Mouse (Mus musculus) embryo, embryonic 10.5 days (tissue): Measurements from ENCODE around the gene Tmem26.
"Not testable (repeated sequence)": the region's sequence is repeated elsewhere in the genome, so short reads cannot be mapped to it uniquely, and the experiment has no call there.

Experiments
- DNase-seq: peaks from one replicate; pipeline ENCODE4 v3.0.0-alpha.2; 2015; ENCODE audit warnings: low spot score

Gene Tmem26

DNA sequence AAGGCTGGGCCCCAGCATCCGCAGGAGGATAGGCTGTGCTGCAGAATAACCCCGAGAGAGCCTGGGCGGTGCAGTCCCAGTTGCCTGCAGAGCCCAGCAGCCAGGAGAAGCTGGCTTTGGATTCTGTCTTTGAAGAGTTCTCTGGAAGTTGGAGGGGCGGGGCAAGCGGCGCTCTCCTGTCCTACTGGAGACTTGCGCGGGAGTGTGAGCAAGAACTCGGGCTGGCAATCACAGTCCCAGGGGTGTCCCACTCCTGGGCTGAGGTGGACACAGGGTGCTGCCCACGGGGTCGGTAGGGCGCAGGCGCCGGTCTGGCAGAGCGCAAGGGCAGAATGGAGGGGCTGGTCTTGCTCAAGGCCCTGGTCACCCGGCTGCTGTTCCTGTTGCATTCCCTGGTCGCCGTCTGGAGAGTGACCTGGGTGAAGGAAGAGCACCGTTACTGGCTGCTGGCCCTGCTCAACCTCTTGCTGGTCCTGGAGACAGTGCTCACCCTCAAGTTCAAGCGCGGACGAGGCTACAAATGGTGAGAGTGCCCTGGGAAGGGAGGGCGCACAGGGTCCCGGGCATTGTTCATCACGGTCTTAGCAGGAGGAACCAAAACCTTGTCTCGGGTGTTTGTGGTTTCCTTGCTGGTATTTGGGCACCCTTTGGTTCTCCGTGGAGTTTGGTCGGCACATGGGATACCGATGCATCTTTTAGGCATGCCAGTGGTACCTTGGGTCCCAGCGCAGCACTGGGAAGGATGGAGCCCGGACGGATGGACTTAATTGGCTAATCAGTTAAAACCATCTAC lies at the start of gene Tmem26:
Tmem26 (plus strand) TSS at position 79 of the 793 bp plus-strand sequence.
- peak; percentile 69 for DNase-seq

DNA sequence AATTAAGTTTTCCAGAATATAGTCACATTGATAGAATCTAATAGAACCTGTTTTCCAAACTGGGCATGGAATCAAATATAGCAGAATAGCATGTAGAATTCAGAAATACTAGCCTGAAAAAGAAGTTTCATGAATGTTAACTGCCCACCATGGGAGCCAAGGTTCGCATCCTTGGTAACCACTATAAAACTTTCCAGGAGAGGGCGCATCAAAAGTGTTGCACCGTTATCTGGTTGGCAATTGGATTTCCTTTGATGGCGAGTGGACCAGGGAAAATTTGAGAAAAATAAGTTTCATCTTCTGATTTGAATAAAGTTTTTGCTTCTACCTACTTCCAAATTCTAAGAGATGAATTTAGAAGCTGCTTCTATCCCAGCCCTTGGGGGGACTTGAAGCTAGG lies 44.8 kb upstream of the Tmem26 start:
- DNase-seq, result peak; percentile 7

DNA sequence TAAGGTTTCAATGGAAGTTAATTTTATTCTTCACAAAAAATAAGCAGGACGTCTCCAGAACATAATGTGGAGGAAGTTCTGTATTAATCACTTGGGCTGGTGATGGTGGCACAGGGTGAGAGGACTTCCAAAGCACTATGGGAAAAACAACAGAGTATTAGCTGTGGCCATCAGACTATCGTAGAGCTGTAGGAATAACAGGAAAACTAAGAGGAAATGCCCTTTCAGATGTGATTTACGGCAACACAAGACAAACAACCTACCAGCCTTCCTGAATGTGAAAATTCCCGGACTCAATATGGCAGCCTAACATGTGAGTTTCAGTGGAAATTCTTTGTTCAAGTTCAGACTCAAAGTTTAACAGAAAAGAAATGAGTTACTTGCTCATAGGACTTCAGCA lies 42.2 kb upstream of the Tmem26 start:
- DNase-seq, result no peak

DNA sequence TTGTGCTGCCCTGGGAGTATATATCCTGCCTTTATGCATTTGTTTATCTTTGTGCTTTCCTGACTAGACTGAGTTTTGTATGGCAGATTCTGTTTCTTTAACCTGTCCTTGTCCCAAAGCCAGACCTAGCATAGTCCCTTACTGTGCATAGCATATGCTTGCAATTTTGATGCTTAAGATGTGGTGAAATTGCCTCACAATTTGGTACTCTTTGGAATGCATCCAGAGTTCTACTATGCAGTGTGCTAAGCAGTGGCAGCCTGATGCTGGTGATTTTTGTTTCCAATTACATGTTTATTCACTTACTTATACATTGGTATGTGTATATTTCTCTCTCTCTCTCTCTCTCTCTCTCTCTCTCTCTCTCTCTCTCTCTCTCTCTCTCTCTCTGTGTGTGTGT lies 37.9 kb upstream of the Tmem26 start:
- no peak for DNase-seq

DNA sequence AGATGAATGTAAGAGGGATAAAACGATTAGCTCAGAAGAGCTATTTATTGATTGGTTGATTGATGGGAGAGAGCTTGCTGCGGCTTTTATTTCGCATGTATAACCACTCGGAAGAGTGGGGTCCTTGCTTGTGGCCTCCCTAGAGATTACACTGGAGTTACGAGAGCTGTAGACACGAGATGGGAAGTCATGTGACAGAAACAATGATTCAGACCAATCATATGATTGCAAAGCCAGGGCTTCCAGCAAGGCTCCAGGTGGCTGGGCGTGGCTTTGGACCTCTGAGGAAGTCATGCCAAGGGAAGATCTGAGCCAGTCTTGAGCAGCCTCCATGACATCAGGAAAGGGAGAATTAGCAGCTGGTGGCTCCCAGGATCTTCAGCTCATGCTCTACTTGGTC lies 32.3 kb upstream of the Tmem26 start:
- DNase-seq, result no peak

DNA sequence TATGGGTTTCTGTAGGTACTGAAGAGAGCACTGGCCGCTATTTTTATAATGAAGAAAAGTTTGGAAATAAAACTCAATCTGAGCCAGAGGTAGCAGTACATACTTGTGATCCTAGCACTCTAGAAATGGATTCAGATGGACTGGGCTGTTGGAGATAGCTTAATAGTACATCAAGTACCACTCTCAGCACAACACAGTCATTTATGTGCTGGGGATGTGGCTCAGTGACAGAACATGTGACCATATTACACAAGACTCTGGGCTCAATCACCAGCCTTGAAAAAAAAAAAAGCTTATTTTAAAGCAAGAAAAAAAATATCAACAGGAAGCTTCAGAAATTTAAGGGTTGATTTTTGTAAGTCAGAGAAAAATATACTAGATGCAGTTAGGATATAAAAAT lies 31.0 kb upstream of the Tmem26 start:
- no peak for DNase-seq

DNA sequence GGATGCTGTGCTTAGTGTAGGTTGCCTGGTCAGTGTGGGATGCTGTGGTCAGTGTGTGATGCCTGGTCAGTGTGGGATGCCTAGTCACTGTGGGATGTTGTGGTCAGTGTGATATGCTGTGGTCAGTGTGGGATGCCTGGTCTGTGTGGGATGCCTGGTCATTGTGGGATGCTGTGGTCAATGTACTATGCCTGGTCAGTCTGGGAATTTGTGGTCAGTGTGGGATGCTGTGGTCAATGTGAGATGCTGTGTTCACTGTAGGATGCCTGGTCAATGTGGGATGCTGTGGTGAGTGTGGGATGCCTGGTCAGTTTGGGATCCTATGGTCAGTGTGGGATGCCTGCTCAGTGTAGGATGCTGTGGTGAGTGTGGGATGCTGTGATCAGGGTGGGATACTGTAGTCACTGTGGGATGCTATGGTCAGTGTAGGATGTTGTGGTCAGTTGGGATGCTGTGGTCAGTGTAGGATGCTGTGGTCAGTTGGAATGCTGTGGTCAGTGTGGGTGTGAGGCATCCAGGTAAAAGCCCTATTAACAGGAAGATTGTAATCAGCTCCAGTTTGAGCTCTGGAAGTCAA lies 27.6 kb upstream of the Tmem26 start:
- DNase-seq, result no peak

DNA sequence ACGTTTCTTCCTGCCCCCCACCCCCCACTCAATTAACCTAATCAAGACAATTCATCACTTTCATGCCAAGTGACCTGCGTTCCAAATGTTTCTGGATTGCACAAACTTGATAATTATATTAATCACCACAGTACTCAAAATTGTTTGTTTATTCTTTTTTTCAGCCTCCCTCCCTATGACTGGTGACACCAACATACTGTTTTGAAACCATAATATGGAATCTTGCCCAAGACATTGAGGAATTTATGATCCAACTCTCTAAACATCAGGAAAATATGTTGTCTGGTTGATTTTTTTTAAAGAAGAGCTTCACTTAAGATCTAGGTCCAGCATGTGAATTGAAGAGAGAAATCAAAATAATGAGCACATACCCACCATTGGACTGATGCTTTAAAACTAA lies 19.2 kb upstream of the Tmem26 start:
- no peak for DNase-seq

DNA sequence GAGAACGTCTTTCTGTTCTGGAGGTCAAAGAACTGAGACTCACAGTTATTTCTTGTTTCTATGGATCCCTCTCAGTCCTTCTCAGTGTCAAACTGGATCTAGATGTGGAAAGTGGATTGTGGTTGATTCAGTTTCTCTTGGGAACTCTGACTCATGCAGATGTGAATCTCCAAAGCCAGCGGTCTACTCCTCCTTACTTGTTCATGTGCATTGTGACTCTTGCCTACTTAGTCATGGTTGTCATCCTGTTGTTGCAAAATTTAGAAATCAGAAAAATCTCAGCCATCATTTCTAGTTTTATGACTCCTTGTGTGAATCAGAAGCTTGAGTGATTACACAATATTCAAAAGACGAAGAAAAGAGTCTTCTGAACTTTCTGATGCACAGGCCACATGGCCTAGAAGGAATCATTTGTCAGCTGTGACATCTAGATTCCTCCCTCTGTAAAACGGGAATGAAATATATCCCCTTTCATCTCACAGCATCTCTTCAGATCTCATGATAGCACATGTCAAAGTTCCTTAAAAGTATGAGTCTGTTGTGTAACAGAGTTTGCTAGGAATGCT lies 17.9 kb upstream of the Tmem26 start:
- no peak for DNase-seq

DNA sequence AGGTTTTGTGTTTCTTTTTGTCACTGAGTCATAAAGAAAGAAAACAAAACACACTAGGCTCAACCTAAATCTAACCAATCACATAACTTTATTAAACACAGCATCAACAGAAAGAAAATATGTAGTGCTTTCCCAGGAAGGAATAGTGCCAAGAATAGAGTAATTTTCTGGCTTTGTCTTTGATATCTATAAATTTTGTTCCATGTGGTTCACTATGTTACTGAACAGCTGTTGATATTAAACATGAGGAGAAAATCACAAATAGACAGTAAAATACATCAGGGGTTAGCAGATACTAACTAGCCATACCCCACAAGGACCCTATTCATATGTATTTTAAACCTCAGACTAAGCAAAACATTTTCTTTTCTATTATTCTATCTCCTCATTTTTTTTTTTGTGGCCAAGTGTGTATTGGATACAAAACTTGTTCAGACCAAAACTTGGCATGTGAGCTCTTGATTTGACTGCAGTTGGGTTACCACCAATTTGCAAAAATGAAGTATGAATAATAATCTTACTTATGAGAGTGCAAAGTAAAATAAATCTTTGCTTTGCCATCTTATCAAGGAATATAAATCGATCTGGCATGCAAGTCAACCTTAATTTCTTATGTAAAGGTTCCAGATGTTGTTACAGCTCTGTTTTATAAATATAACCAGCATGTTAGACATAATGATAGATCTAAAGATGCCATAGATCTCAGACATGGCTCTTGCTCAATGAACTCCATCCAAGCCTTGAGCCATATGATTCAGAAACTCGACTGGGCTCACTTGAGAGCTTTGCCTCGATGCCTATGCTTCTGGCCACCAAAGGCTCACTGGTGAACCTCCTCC lies 16.2 kb upstream of the Tmem26 start:
- no peak for DNase-seq

DNA sequence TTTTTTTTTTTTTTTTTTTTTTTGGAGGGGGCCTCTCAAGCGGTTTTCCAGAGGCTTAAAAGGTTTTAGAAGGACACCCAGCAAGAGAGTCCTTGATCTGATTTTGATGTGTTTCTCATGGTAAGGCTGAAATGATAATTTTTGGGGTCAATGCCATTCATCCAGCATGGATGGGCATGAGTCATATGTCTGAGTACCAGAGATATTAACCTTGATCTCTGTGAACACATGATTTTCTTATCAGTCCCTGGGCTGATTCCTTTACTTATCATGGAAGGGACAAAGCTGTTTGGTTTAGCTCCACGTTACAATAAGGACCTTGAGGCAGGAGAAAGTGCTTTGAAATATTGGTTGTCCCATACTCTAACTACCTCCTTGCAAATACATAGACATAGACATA lies 10.5 kb upstream of the Tmem26 start:
- no peak for DNase-seq

DNA sequence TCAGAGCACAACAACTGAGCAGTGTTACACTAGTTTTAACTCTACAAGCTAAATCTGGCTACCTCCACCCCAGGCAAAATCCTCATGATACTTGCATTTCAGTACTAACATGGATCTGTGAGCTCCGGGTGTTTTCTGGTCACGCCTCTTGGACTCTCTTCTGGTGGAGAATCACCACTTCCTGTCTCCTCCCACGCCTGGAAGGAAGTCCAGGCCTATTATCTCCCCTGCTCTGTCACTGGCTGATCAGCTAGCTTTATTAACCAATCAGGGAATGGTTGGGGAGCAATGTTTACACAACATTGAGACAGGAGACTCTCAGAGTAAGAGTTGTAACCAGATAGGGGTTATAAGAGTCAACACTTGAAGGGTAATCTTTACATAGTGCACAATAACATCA lies 9.1 kb upstream of the Tmem26 start:
- DNase-seq, result no peak

DNA sequence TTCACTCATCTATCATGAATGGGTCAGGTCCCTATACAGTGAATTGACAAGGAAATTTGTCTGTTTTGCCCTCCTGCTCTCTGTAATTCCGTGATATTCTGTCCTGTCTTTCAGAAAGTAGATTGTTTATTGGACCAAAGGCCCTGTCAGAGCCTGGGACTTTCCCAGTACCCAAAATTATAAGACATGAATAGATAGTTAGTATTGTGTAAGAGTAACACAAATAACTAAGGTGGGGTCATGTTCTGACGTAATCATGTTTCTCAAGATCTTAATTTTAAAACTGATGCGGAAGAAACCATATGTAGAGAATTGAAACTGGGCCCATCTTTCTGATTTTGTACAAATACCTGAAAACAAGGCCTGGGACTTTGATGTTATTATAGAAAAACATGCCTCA lies 8.1 kb upstream of the Tmem26 start:
- no peak for DNase-seq

DNA sequence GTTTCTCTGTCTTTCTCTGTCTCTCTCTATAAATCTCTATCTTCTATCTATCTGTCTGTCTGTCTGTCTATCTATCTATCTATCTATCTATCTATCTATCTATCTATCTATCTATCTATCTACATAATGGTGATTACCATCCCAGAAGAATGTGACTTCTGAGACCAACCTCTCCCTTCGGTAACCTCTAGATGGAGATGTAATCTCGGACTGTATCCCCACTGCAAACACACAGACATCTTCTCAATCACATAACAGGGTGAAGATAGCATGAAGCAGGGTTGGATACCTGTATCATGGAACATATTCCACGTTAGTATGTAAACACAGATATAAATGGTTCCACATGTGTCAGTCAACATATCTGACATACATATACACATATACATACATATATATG lies 5.1 kb upstream of the Tmem26 start:
- no peak for DNase-seq

DNA sequence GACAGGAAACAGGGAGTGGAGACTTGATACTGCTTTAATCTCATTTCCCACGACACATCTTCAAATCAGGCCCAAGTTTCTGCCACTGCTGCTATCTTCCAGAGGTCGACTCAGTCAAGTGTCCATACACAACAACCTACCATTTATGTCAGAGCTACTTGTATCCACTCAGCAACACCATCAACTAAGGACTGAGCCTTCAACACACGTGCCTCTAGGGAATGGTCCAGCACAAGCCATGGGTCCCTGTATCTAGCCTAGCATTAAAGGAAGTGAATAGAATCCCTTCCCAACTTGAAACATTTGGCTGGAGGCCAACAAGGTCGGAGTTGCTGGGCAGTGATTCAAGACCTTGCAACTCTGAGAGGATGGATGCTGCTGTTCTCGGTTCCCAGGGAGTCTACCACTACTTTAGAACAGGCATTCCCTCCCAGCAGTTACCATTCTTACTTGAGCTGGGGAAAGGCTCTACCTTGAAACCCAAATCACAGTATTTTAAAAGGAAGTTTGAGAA lies 2.5 kb upstream of the Tmem26 start:
- no peak for DNase-seq

DNA sequence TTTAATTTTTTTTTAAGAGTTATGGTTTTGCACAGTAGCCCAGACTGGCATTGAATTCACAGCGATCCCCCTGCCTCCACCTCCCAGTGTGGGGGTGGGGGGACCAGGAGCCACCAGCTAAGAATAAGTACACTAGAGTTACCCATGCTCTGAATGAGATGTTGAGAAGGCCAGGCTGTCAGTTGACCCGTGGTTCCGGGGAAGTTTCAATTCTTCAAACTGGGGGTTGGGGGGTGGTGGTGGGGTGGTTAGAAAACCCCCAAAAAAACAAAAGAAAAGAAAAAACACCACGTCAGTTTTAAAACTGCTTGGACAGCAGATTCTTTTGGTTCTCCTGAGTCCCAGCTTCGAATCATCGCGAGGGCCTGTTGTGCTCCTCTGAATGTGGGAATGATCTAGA lies 431 bp upstream of the Tmem26 start:
- no peak for DNase-seq

DNA sequence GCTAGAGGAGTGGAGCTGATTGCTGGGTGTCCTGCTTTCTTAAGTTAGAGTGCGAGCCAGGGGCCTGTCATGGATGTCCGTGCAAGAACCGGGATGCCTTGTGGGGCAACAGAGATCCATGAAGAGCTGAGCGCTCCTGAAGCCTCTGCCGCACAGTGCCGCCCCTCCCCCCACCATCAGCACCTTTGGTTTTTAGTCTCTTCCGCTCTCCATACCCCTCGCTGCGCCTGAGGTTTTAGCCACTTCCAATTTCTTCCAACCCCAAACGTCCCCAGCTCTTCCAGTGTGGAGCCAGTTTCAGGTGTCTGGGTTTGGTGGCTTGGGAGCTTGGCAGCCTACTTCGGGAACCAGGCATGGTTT lies 895 bp downstream of the Tmem26 start:
- no peak for DNase-seq

DNA sequence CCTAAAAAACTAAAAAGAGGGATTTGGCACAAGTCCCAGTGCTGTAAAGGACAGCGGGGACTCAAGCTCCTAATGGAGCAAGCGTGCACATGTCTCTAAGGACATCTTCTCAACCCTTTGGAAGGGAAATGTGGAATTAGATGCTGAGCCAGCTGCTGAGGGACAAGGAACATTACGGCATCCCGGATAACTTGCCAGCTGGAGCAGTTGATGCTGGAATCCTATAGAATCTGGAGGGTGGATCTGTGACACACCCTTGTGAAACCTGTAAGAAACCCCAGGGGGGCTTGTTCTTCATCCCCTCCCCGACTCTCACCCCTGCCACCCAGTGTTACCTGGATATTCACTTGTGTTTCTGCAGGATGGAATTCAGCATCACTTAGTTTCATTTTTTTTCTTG lies 4.0 kb downstream of the Tmem26 start:
- DNase-seq, result no peak

DNA sequence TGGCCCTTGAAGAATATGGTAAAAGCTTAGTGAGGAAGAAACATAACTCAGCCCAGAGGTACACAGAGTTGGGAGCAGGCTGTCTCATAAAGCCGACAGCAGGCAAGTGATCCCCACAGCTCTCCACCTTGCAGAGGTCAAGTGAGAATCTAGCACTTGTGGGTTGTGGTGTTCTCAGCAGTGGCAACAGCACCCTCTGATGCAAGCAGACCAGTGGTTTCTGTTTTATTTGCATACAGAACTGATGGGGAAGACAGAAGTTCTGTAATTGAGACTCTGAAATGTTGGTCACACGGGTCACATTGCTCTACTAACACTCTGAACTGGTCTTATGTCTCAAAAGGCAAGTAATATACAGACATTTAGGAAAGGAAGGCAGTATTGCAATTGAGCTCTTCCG lies 12.2 kb downstream of the Tmem26 start:
- DNase-seq, result no peak

DNA sequence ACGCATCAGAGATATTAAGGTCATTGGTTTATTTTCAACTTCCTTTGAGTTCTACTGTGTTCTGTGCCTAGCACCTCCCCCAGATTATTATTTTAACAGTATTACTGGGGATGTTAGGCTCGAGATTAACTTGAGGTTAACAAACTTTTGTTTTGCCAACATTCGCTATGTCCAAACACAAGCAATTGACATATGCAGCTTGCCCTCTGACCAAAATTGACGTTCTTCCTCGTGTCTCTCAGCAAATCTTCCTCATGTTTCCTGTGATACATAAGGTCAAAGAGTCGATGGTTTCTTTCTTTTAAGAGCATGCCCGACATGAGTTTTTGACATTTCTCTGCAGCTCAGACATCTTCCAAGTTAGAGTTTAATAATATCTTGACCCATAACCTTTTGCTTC lies 13.9 kb downstream of the Tmem26 start:
- no peak for DNase-seq

DNA sequence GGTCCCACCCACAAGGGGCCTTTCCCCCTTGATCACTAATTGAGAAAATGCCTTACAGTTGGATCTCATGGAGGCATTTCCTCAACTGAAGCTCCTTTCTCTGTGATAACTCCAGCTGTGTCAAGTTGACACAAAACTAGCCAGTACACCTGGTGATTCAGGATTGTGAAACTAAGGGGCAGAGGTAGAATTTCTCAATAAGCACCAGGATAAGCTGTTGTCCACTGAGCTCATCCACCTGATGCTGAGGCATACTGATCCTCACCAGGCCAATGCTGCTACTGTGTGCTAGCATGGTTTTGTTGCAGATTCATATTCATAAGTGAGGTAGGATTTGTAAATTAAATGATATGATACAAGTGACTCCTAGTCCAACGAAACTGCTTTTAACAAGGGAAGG lies 15.5 kb downstream of the Tmem26 start:
- not testable (repeated sequence) for DNase-seq

DNA sequence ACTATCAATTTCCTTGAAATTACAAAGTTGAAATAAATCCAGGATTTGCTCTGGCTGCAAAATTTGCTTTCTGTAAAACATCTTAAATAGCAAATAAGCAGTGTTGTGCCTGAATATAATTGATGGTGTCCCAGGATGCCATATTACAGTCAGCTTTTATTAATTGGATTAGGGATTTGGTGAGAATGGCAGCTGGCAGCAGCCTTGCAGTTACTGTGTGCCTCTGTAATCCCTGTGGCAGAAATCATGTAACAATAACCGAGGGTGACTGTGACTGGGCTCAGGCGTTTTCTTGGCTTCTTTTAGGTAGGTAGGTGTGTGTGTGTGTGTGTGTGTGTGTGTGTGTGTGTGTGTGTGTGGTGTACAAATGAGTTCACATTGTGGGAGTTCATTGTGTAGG lies 16.8 kb downstream of the Tmem26 start:
- DNase-seq, result no peak

DNA sequence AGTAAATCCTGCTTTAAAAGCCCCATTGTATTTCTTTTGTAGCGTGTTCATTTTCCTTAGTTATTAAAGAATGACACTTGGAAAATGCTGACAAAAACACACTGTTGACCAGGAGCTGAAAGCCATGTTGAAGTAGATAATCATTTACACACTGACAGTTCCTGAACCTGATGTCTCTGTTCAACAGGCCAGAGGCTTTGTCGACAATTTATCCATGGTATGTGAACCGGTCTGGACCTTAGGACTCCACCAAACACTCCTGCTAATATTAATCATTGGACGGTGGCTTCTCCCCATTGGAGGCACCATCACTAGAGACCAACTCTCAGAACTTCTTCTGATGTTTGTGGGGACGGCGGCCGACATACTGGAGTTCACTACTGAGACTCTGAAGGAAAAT lies 27.5 kb downstream of the Tmem26 start:
- no peak for DNase-seq
